ENCODE assay signal across 29 mouse cellular contexts in the genomic region with DNA sequence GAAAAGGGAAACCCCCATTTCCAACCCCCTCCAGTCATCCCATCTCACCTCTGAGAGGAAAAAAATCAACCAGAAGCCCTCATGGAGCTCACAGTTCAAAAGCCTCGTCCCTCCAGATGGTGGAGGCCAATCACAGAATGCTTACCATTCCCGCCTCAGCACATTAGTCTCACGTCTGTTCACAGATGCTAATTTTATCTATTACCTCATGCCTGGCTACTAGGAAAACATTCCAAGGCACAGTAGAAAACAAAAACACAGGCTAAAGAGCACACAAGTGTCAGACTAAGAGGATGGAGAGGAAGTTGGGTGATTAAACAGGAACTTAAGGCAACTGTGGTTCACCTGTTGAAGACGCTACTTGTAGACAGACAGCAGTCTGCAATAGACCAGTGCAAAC. TPM values are rescaled to one million over a fixed set of nuclear protein-coding genes. Genes with fewer than 3 reads are reported as not detected.
DNase-seq lines count a peak whose midpoint lies in the region; TF ChIP-seq lines count a peak whose summit lies in the region.
"Had no signal": no experiment of that assay in that cellular context is flagged by ENCODE, and none has a peak within 500 bp of the region (broad histone marks: within the 10 kb centered on the region; RNA-seq: fewer than 3 reads in every experiment).

No protein-coding gene starts in this region.

- no peak for TF ChIP-seq CTCF in gastrocnemius, adult 2 months (IDR thresholded peaks at IDR 0.05)

- H3K4me1 ChIP-seq in heart, embryonic 10.5 days, result no peaks in the 10 kb centered on the region
- H3K4me1 ChIP-seq: embryonic facial prominence, embryonic 10.5 days; embryonic facial prominence, embryonic 13.5 days; forebrain, embryonic 12.5 days; heart, embryonic 13.5 days; hindbrain, embryonic 10.5 days; hindbrain, embryonic 13.5 days; intestine, embryonic 15.5 days had no signal

- H3K27ac ChIP-seq in gastrocnemius, adult 2 months, result peak overlapping the region; percentile 44; the same call in 1 of the 2 replicates
- no peak overlapping the region for H3K27ac ChIP-seq in heart, embryonic 10.5 days
- H3K27ac ChIP-seq: embryonic facial prominence, embryonic 10.5 days; embryonic facial prominence, embryonic 13.5 days; forebrain, embryonic 12.5 days; heart, embryonic 13.5 days; hindbrain, embryonic 10.5 days; hindbrain, embryonic 13.5 days; intestine, embryonic 15.5 days had no signal

- DNase-seq in gastrocnemius, adult 2 months, result no peak
- no peak for DNase-seq in gastrocnemius, postnatal 14 days
- DNase-seq in heart, adult 8-10 months (ENCODE audit: low spot score), result peak; percentile 15
- DNase-seq in heart, embryonic 10.5 days (ENCODE audit: low spot score), result no peak
- DNase-seq in R1 (ENCODE audit: low read depth, low spot score), result peak; percentile 4
- DNase-seq in spleen, postnatal 36 days (ENCODE audit: low spot score in 2 of 2), result no peak
- DNase-seq: adrenal gland, adult 2 months; adrenal gland, postnatal 14 days; B cell, adult 2 months; cerebellum, adult 11-12 months; cerebellum, adult 8-10 months; cerebellum, postnatal 10 days; cerebellum, postnatal 36 days; embryo, embryonic 11 days; forebrain, postnatal 0 days; gastrocnemius, postnatal 36 days; kidney, adult 11 months; kidney, adult 8-10 months had no signal

- no peaks in the 10 kb centered on the region for H3K36me3 ChIP-seq in heart, embryonic 10.5 days
- H3K36me3 ChIP-seq: embryonic facial prominence, embryonic 10.5 days; embryonic facial prominence, embryonic 13.5 days; forebrain, embryonic 12.5 days; G1E; heart, embryonic 13.5 days; hindbrain, embryonic 10.5 days; hindbrain, embryonic 13.5 days; intestine, embryonic 15.5 days had no signal

- H3K4me3 ChIP-seq in gastrocnemius, adult 2 months, result no peak overlapping the region
- H3K4me3 ChIP-seq in heart, embryonic 10.5 days, result no peak overlapping the region
- H3K4me3 ChIP-seq: embryonic facial prominence, embryonic 10.5 days; embryonic facial prominence, embryonic 13.5 days; erythroblast, embryonic 14.5 days; forebrain, embryonic 12.5 days; heart, embryonic 13.5 days; hindbrain, embryonic 10.5 days; hindbrain, embryonic 13.5 days; intestine, embryonic 15.5 days had no signal

- WGBS in heart, embryonic 10.5 days, result 48% methylated on average over 4 of the region's 4 CpGs

- no peaks in the 10 kb centered on the region for H3K27me3 ChIP-seq in heart, embryonic 10.5 days (ENCODE audit: insufficient read depth, poor library complexity, severe bottlenecking)
- H3K27me3 ChIP-seq: CH12.LX; embryonic facial prominence, embryonic 13.5 days; forebrain, embryonic 12.5 days; heart, embryonic 13.5 days; hindbrain, embryonic 13.5 days; intestine, embryonic 15.5 days; Patski had no signal

- intact Hi-C loops in gastrocnemius, adult 2 months (cut with DNase I), result no loop called here
- intact Hi-C loops in gastrocnemius, postnatal 14 days (cut with DNase I; ENCODE audit: low total_unique reads), result no loop called here

- no peaks in the 10 kb centered on the region for H3K9me3 ChIP-seq in heart, embryonic 10.5 days
- H3K9me3 ChIP-seq: embryonic facial prominence, embryonic 10.5 days; embryonic facial prominence, embryonic 13.5 days; forebrain, embryonic 12.5 days; G1E; heart, embryonic 13.5 days; hindbrain, embryonic 10.5 days; hindbrain, embryonic 13.5 days; intestine, embryonic 15.5 days had no signal

RNA-seq across cellular contexts. Expression of a gene that starts 54.4 kb away (rescaled TPM):
- total RNA-seq in gastrocnemius, adult 2 months (2021), result 10 to 100 TPM; 64.1 to 99.2 TPM
- total RNA-seq in gastrocnemius, postnatal 14 days (2021), result 10 to 100 TPM; 42.4 to 53.8 TPM
- total RNA-seq in heart, adult 8-10 months (2022), result 100 to 1,000 TPM; 229 to 259 (median 251) TPM
- 8.9 and 11.6 TPM in 2 replicates for polyA plus RNA-seq in heart, embryonic 10.5 days (2016; fragmentation: Nextera tagmentation; extraction: Ambion mirVana)
- total RNA-seq: CH12.LX had no signal
- polyA plus RNA-seq: erythroblast, embryonic 14.5 days; G1E had no signal

Comparison
In these comparisons a context has a peak if more than half of its experiments do, and no peak if none do; other contexts are left out.
1. DNase-seq: peak in heart, adult 8-10 months (single experiment) and R1 (single experiment); none in gastrocnemius, adult 2 months (single experiment), gastrocnemius, postnatal 14 days (single experiment), heart, embryonic 10.5 days (single experiment) and spleen, postnatal 36 days (0 of 2).